11 mouse cellular contexts compared by ENCODE assay signal in genomic region chr9:44505824-44506467, GRCm38 (mm10). TPM values are rescaled to one million over a fixed set of nuclear protein-coding genes. Genes with fewer than 3 reads are reported as not detected.
A peak's percentile ranks its signal among the peaks of the same experiment; 100 is the strongest.
DNase-seq lines count a peak whose midpoint lies in the region; ATAC-seq lines count a peak whose summit lies in the region.
"Had no signal": no experiment of that assay in that cellular context is flagged by ENCODE, and none has a peak within 500 bp of the region (broad histone marks: within the 10 kb centered on the region; RNA-seq: fewer than 3 reads in every experiment).

No protein-coding gene starts in this region.

- peaks cover 31% of the 10 kb centered on the region for H3K4me1 ChIP-seq in intestine, embryonic 14.5 days (replicated peaks; ENCODE audit: control insufficient read depth, insufficient read depth, low read length)
- peaks cover 37% of the 10 kb centered on the region for H3K4me1 ChIP-seq in intestine, embryonic 16.5 days (ENCODE audit: control insufficient read depth, insufficient read depth, low read length)
- peaks cover 25% of the 10 kb centered on the region for H3K4me1 ChIP-seq in kidney, embryonic 14.5 days (ENCODE audit: control insufficient read depth, insufficient read depth, low read length)

- 57% methylated on average over 21 of the region's 23 CpGs for WGBS in intestine, embryonic 14.5 days
- 54% methylated on average over 23 of the region's 23 CpGs for WGBS in intestine, embryonic 16.5 days
- WGBS in kidney, embryonic 14.5 days: 59% methylated on average over 23 of the region's 23 CpGs

- H3K4me2 ChIP-seq in intestine, embryonic 14.5 days (ENCODE audit: low read length): no peak overlapping the region
- H3K4me2 ChIP-seq in intestine, embryonic 16.5 days (ENCODE audit: low read depth, low read length): no peak overlapping the region
- H3K4me2 ChIP-seq in kidney, embryonic 14.5 days (replicated peaks; ENCODE audit: low read depth, low read length): no peak overlapping the region
- H3K4me2 ChIP-seq: embryonic facial prominence, embryonic 12.5 days had no signal

- H3K9me3 ChIP-seq in intestine, embryonic 14.5 days (ENCODE audit: control insufficient read depth, low read length): no peaks in the 10 kb centered on the region
- H3K9me3 ChIP-seq in intestine, embryonic 16.5 days (ENCODE audit: control insufficient read depth, low read length): no peaks in the 10 kb centered on the region
- H3K9me3 ChIP-seq in kidney, embryonic 14.5 days (ENCODE audit: control insufficient read depth, low read length): no peaks in the 10 kb centered on the region
- H3K9me3 ChIP-seq: embryonic facial prominence, embryonic 12.5 days had no signal

- no peaks in the 10 kb centered on the region for H3K27me3 ChIP-seq in intestine, embryonic 14.5 days (replicated peaks; ENCODE audit: control insufficient read depth, insufficient read depth, low read length)
- H3K27me3 ChIP-seq in intestine, embryonic 16.5 days (replicated peaks; ENCODE audit: control insufficient read depth, insufficient read depth, low read length): no peaks in the 10 kb centered on the region
- no peaks in the 10 kb centered on the region for H3K27me3 ChIP-seq in kidney, embryonic 14.5 days (ENCODE audit: control insufficient read depth, insufficient read depth, low read length)
- H3K27me3 ChIP-seq: embryonic facial prominence, embryonic 12.5 days had no signal

- no peak for ATAC-seq in intestine, embryonic 14.5 days (replicated peaks; ENCODE audit: low FRiP score, low TSS enrichment, low read depth)
- ATAC-seq in intestine, embryonic 16.5 days: no peak
- no peak for ATAC-seq in kidney, embryonic 14.5 days (ENCODE audit: low FRiP score, low TSS enrichment)

- H3K9ac ChIP-seq in intestine, embryonic 14.5 days (ENCODE audit: low read length): no peak overlapping the region
- H3K9ac ChIP-seq in intestine, embryonic 16.5 days (ENCODE audit: low read depth, low read length): no peak overlapping the region
- H3K9ac ChIP-seq in kidney, embryonic 14.5 days (ENCODE audit: low read depth, low read length): no peak overlapping the region
- H3K9ac ChIP-seq: embryonic facial prominence, embryonic 12.5 days had no signal

- peak; percentile 39 for DNase-seq in cerebellum, adult 11 months
- DNase-seq in cerebellum, postnatal 4 days (ENCODE audit: low spot score in 2 of 2): no peak
- peak; percentile 52 for DNase-seq in intestine, embryonic 14.5 days (ENCODE audit: low spot score)
- DNase-seq in testis, postnatal 10 days (ENCODE audit: low spot score): peak; percentile 69
- no peak for DNase-seq in testis, postnatal 14 days (ENCODE audit: low spot score)
- DNase-seq in thymus, postnatal 4 days: peak; percentile 86
- DNase-seq: heart, postnatal 36 days had no signal

- peaks cover 65% of the 10 kb centered on the region for H3K36me3 ChIP-seq in intestine, embryonic 14.5 days (ENCODE audit: control insufficient read depth, insufficient read depth, low read length)
- H3K36me3 ChIP-seq in intestine, embryonic 16.5 days (ENCODE audit: control insufficient read depth, insufficient read depth, low read length): peaks cover 11% of the 10 kb centered on the region; the same call in 1 of the 2 replicates
- H3K36me3 ChIP-seq in kidney, embryonic 14.5 days (ENCODE audit: control insufficient read depth, insufficient read depth, low read length): peaks cover 67% of the 10 kb centered on the region

- no peak overlapping the region for H3K4me3 ChIP-seq in intestine, embryonic 14.5 days (ENCODE audit: low read depth, low read length)
- H3K4me3 ChIP-seq in intestine, embryonic 16.5 days (ENCODE audit: low read length): no peak overlapping the region
- no peak overlapping the region for H3K4me3 ChIP-seq in kidney, embryonic 14.5 days (ENCODE audit: low read length)
- H3K4me3 ChIP-seq: embryonic facial prominence, embryonic 12.5 days had no signal

- no peak overlapping the region for H3K27ac ChIP-seq in intestine, embryonic 14.5 days (ENCODE audit: low read depth)
- H3K27ac ChIP-seq in intestine, embryonic 16.5 days (ENCODE audit: low read length): no peak overlapping the region
- no peak overlapping the region for H3K27ac ChIP-seq in kidney, embryonic 14.5 days (ENCODE audit: low read depth, low read length)
- H3K27ac ChIP-seq: embryonic facial prominence, embryonic 12.5 days had no signal

RNA-seq across cellular contexts. Expression of gene Bcl9l, which starts 23.3 kb away (rescaled TPM):
- 10.2 TPM in 2 replicates for polyA plus RNA-seq in intestine, embryonic 14.5 days (2014; fragmentation: Nextera tagmentation; extraction: Ambion mirVana)
- polyA plus RNA-seq in intestine, embryonic 16.5 days (2015; fragmentation: Nextera tagmentation; extraction: Ambion mirVana): 5.1 and 5.9 TPM in 2 replicates
- polyA plus RNA-seq in kidney, embryonic 14.5 days (2014; fragmentation: Nextera tagmentation; extraction: Ambion mirVana): 14.5 and 14.6 TPM in 2 replicates

RNA-seq across cellular contexts. Expression of gene Upk2, which starts 51.2 kb away (rescaled TPM):
- polyA plus RNA-seq in intestine, embryonic 14.5 days (2014; fragmentation: Nextera tagmentation; extraction: Ambion mirVana): 2.1 and 2.3 TPM in 2 replicates
- 0.61 and 0.80 TPM in 2 replicates for polyA plus RNA-seq in intestine, embryonic 16.5 days (2015; fragmentation: Nextera tagmentation; extraction: Ambion mirVana)
- polyA plus RNA-seq in kidney, embryonic 14.5 days (2014; fragmentation: Nextera tagmentation; extraction: Ambion mirVana): 0.30 and 0.39 TPM in 2 replicates

RNA-seq across cellular contexts. Expression of gene Cxcr5, which starts 55.7 kb away (rescaled TPM):
- polyA plus RNA-seq in intestine, embryonic 14.5 days (2014; fragmentation: Nextera tagmentation; extraction: Ambion mirVana): 0.82 and 0.89 TPM in 2 replicates
- 1.1 TPM in 2 replicates for polyA plus RNA-seq in intestine, embryonic 16.5 days (2015; fragmentation: Nextera tagmentation; extraction: Ambion mirVana)
- not detected in 2 replicates for polyA plus RNA-seq in kidney, embryonic 14.5 days (2014; fragmentation: Nextera tagmentation; extraction: Ambion mirVana)
- polyA plus RNA-seq: neural tube, embryonic 11.5 days had no signal

Comparison
In these comparisons a context has a peak if more than half of its experiments do, and no peak if none do; other contexts are left out.
1. DNase-seq: peak in cerebellum, adult 11 months (single experiment), intestine, embryonic 14.5 days (single experiment), testis, postnatal 10 days (single experiment) and thymus, postnatal 4 days (single experiment); none in cerebellum, postnatal 4 days (0 of 2) and testis, postnatal 14 days (single experiment).